Mouse (Mus musculus) cerebellum, adult 2 months (tissue): Measurements from ENCODE around the gene Kank1. TPM values are rescaled to one million over a fixed set of nuclear protein-coding genes. Genes with fewer than 3 reads are reported as not detected.

Experiments
- DNase-seq, 2 experiments: peaks; one replicate each; pipeline ENCODE4 v3.0.0; 2021
- H3K27ac ChIP-seq: fragments of 200-500 bp; 2 replicates; pipeline ENCODE4 v1.5.1; 2012; ENCODE audit warnings: low read length, control low read depth, inconsistent platforms; ENCODE audit not compliant: insufficient read depth
- H3K27me3 ChIP-seq: fragments of 200-500 bp; 2 replicates; pipeline ENCODE4 v1.6.1; 2012; ENCODE audit warnings: inconsistent platforms, mild to moderate bottlenecking, low read length, moderate library complexity; ENCODE audit not compliant: control insufficient read depth, insufficient read depth
- H3K4me1 ChIP-seq: fragments of 200-500 bp; 2 replicates; pipeline ENCODE4 v1.6.1; 2011; ENCODE audit warnings: low read length; ENCODE audit not compliant: control insufficient read depth, insufficient read depth
- H3K4me3 ChIP-seq: fragments of 200-500 bp; replicated peaks from 2 replicates; pipeline ENCODE3; 2011; ENCODE audit warnings: mild to moderate bottlenecking, low read depth, low read length, control low read depth; ENCODE audit not compliant: insufficient read depth
- CTCF ChIP-seq: fragments of 200-500 bp; IDR thresholded peaks from 2 replicates; pipeline ENCODE4 v1.5.1; 2011; ENCODE audit warnings: low read depth, mild to moderate bottlenecking, control low read depth, low read length, moderate library complexity, borderline replicate concordance; ENCODE audit not compliant: insufficient read depth
- POLR2A ChIP-seq: fragments of 200-500 bp; IDR thresholded peaks from 2 replicates; pipeline ENCODE4 v1.6.1; 2011; ENCODE audit warnings: low read length, control low read depth, borderline replicate concordance; ENCODE audit not compliant: insufficient read depth
- WGBS: fragments of 180-500 bp; shearing (Covaris S2); methylation state at CpG from one replicate; pipeline ENCODE4 v1.1.7; 2018; 5-methylcytosine and 5-hydroxymethylcytosine counted together
- polyA plus RNA-seq: library from polyadenylated mRNA; depleted of rRNA; stranded (reverse); fragments of >200 nt; gene quantifications from 2 replicates; pipeline ENCODE4 v1.2.3, GENCODE M21; 2012

The Kank1 gene
- polyA plus RNA-seq, 1 experiment: 12.0 TPM

- DNase-seq: no peak
- H3K4me1 ChIP-seq: no peaks in the 10 kb centered on the region; the same call in 1 of the 2 replicates
- H3K27ac ChIP-seq: no peak overlapping the region
- TF ChIP-seq CTCF (no peak), POLR2A (no peak)
- WGBS: 19% methylated on average over 2 of the region's 2 CpGs
- H3K4me3 ChIP-seq: no peak overlapping the region
- H3K27me3 ChIP-seq: no peaks in the 10 kb centered on the region
These were observed 71.4 kb downstream of the Kank1 start for GRCm38 (mm10) chr19:25308156-25308555.

DNA sequence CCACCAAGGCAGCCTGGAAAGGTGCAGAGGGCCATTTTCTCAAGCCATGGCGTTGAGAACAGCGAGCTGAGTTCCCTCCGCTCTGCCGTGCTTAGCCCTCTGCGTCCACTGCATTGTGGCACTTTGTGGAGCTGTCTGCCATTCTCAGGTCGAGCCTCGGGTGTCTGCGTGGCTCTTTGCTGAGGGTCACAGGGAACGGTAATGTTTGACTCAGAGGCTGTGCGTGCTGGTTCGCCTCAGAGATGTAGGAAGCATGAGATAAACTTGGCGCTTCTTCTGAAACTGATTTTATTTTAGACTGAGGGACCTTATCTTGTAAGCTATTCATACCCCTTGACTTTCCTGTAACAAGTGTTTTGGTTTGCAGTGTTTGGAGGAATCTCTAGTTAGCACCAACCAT, 72.0 kb downstream of the Kank1 start:
- H3K4me1 ChIP-seq: no peaks in the 10 kb centered on the region; the same call in 1 of the 2 replicates
- H3K4me3 ChIP-seq: no peak overlapping the region
- DNase-seq: no peak
- no peak overlapping the region for H3K27ac ChIP-seq
- TF ChIP-seq CTCF (no peak), POLR2A (no peak)
- WGBS: 21% methylated on average over 12 of the region's 12 CpGs
- H3K27me3 ChIP-seq: no peaks in the 10 kb centered on the region

DNA sequence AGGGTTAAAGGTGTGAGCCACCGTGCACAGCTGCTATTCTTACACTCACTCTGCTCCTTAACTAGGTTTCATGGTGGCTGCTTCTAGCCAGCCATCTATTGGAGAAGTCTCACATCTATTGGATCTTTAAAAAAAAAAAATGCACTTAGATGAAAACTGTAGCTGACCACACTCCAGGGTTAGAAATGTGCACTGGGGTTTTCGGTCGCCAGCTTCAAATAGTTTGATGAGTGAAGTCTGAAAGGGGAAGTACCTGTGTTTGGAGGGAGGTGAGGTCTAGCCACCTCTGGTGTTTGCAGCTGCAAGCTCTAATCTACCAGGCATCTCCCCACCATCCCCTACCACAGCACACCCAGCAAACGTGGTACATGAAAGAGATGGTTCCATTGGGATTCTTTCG, 74.2 kb downstream of the Kank1 start:
- H3K4me3 ChIP-seq: no peak overlapping the region
- no peak for TF ChIP-seq CTCF
- TF ChIP-seq POLR2A: no peak
- H3K27me3 ChIP-seq: no peaks in the 10 kb centered on the region
- no peak overlapping the region for H3K27ac ChIP-seq
- 86% methylated on average over 5 of the region's 5 CpGs for WGBS
- H3K4me1 ChIP-seq: no peaks in the 10 kb centered on the region; the same call in 1 of the 2 replicates
- no peak for DNase-seq

DNA sequence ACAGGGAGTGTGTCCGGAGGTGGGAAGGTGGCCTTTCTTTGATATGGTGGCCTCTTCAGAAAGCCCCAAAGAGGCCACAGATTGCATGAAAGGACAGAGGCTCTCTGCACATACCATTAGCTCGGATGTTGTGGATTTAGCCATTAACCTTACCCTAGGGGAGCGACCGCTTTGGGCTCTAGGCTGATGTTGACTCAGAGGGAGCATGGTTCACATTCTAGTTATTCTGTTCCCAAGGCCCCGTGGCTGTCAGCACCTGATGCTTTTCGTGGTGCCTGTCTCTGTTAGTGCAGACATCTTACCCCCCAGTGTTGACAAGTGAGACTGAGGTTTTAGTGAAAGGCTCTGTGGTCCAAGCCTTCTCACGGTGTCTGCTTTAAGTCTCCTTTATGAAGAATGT, 74.9 kb downstream of the Kank1 start:
- no peak for DNase-seq
- Histone ChIP-seq H3K4me1 (no peaks in the 10 kb centered on the region; the same call in 1 of the 2 replicates), H3K4me3 (no peak overlapping the region), H3K27ac (no peak overlapping the region), H3K27me3 (no peaks in the 10 kb centered on the region)
- 66% methylated on average over 7 of the region's 7 CpGs for WGBS
- no peak for TF ChIP-seq POLR2A
- no peak for TF ChIP-seq CTCF

GRCm38 (mm10) chr19:25315458-25315889, 78.7 kb downstream of the Kank1 start:
- Histone ChIP-seq H3K27me3 (no peaks in the 10 kb centered on the region), H3K4me3 (no peak overlapping the region), H3K4me1 (no peaks in the 10 kb centered on the region; the same call in 1 of the 2 replicates), H3K27ac (no peak overlapping the region)
- WGBS: 10% methylated on average over 14 of the region's 14 CpGs
- no peak for TF ChIP-seq CTCF
- TF ChIP-seq POLR2A: no peak
- DNase-seq: no peak

- no peak for TF ChIP-seq CTCF
- no peak for TF ChIP-seq POLR2A
- no peak overlapping the region for H3K27ac ChIP-seq
- no peak overlapping the region for H3K4me3 ChIP-seq
- no peak for DNase-seq
- 85% methylated on average over 5 of the region's 5 CpGs for WGBS
- no peaks in the 10 kb centered on the region for H3K27me3 ChIP-seq
- H3K4me1 ChIP-seq: no peaks in the 10 kb centered on the region; the same call in 1 of the 2 replicates
These were observed 79.2 kb downstream of the Kank1 start for GRCm38 (mm10) chr19:25315993-25316392.

- Histone ChIP-seq H3K4me1 (no peaks in the 10 kb centered on the region), H3K4me3 (no peak overlapping the region), H3K27me3 (no peaks in the 10 kb centered on the region), H3K27ac (no peak overlapping the region)
- 36% methylated on average over 7 of the region's 7 CpGs for WGBS
- no peak for TF ChIP-seq POLR2A
- no peak for TF ChIP-seq CTCF
- no peak for DNase-seq
These were observed 87.5 kb downstream of the Kank1 start for GRCm38 (mm10) chr19:25324265-25324664.

DNA sequence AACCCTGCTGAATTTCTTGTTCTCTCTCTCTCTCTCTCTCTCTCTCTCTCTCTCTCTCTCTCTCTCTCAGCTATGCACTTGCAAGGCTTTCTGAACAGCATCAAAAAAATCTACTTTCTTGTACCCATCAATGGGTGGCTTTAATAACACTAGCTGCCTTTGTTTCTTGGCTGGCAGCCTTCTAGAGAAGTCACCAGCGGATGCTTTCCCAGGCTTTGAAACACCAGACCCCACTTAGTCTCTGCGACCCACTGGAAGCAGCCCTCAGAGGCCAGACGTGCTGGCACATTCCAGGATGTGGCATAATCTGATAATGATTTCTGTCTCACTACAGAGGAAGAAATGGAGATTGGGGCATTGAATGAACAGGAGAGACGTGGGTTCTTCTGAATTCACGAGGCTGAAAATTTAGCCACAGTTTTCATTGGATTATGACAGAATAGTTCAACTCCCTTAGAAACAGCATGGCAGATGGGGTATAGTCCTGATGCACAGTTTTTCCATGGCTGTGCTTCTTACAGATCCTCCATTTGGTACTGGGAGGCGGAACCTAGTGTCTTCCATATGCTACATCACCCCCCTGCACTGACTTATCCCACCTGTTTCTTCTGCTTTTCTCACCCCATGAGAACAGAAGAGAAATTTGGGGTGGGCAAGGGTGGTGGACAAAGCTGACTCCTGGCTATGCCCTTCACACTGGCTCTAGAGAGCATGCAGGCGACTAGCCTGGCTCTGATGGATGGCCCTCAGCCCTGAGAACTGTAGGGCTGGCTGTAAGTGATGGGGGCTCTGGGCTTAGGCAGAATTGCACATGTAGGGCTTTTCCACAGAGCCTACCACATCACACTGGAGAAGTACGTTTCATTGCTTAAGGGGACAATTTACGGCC, 88.6 kb downstream of the Kank1 start:
- no peak for TF ChIP-seq CTCF
- TF ChIP-seq POLR2A: no peak
- Histone ChIP-seq H3K4me1 (no peaks in the 10 kb centered on the region), H3K27me3 (no peaks in the 10 kb centered on the region), H3K4me3 (no peak overlapping the region), H3K27ac (no peak overlapping the region)
- no peak for DNase-seq
- WGBS: 44% methylated on average over 9 of the region's 9 CpGs

DNA sequence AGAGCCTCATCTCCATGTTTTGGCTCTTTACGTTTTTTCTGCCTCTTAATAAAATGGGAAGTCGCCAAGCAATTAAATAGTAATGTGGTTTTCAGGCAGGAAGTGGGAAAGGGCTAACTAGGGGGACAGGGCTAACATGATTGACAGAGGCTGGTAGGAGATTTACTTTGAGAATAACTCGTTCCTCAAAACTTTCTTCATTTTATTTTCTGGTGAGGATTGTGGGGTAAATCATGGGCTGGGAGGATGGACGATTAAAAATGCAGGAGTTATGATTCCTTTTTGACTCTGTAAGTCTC, 89.2 kb downstream of the Kank1 start:
- H3K4me1 ChIP-seq: no peaks in the 10 kb centered on the region
- whole genome bisulfite sequencing: 60% methylated on average over 4 of the region's 4 CpGs
- DNase-seq: no peak
- no peaks in the 10 kb centered on the region for H3K27me3 ChIP-seq
- H3K4me3 ChIP-seq: no peak overlapping the region
- no peak overlapping the region for H3K27ac ChIP-seq
- TF ChIP-seq POLR2A (no peak), CTCF (no peak)
